24 mouse cellular contexts compared by ENCODE assay signal in the genomic region with DNA sequence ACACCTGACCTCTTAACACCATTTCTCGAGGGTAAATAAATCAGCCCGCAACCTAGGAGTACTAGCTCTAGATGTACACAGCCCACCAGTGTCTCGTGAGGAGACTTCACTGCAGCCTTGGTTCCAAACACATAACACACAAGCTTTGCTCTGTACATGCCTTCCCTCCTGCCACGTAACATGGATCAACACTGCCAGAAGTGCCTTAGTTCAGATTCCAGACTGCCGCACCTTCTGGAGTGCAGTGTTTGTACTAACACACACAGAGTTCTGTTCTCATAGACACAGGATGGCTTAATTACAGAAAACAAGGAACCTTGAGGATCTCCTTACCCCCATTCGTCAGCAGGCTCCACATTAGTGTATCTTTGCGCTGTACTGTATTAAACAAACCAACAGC. TPM values are rescaled to one million over a fixed set of nuclear protein-coding genes. Genes with fewer than 3 reads are reported as not detected.
DNase-seq lines count a peak whose midpoint lies in the region; ATAC-seq and TF ChIP-seq lines count a peak whose summit lies in the region.
"Had no signal": no experiment of that assay in that cellular context is flagged by ENCODE, and none has a peak within 500 bp of the region (broad histone marks: within the 10 kb centered on the region; RNA-seq: fewer than 3 reads in every experiment).

No protein-coding gene starts in this region.

- intact Hi-C loops in gastrocnemius, adult 2 months (cut with DNase I): no loop called here

- no peak for TF ChIP-seq RAD21 in CH12.LX (IDR thresholded peaks at IDR 0.05; ENCODE audit: low read depth, low read length)

- dilution Hi-C loops in CH12.LX (cut with MboI; ENCODE audit: extremely low pct_ligation_motif_present, extremely low pct_unique_long_range_greater_than_20kb, low sequenced_read_pairs): no loop called here

- H3K36me3 ChIP-seq in lung, postnatal 0 days (ENCODE audit: insufficient read depth, low read length): no peaks in the 10 kb centered on the region
- H3K36me3 ChIP-seq in CH12.LX (replicated peaks in 1 of 2; ENCODE audit: control insufficient read depth in 1 of 2, insufficient read depth in 1 of 2, low read length in 1 of 2): no peaks in the 10 kb centered on the region
- H3K36me3 ChIP-seq in stomach, postnatal 0 days (ENCODE audit: control insufficient read depth, insufficient read depth, low read length): no peaks in the 10 kb centered on the region
- H3K36me3 ChIP-seq: forebrain, embryonic 15.5 days; G1E had no signal

- peak; percentile 80 for ATAC-seq in lung, postnatal 0 days
- peak; percentile 76 for ATAC-seq in stomach, postnatal 0 days (ENCODE audit: low FRiP score, low TSS enrichment)
- ATAC-seq: activated CD4-positive, CD25-positive, alpha-beta regulatory T cell, adult 4 months; forebrain, embryonic 15.5 days; Patski had no signal

- 67% methylated on average over 7 of the region's 7 CpGs for WGBS in lung, postnatal 0 days
- 49% methylated on average over 7 of the region's 7 CpGs for WGBS in stomach, postnatal 0 days

- no peaks in the 10 kb centered on the region for H3K27me3 ChIP-seq in lung, postnatal 0 days (replicated peaks; ENCODE audit: insufficient read depth, low read length)
- H3K27me3 ChIP-seq in CH12.LX (replicated peaks): no peaks in the 10 kb centered on the region
- H3K27me3 ChIP-seq in stomach, postnatal 0 days (ENCODE audit: control insufficient read depth, insufficient read depth, low read length): no peaks in the 10 kb centered on the region
- H3K27me3 ChIP-seq: embryonic facial prominence, embryonic 13.5 days; embryonic facial prominence, embryonic 15.5 days; forebrain, embryonic 12.5 days; forebrain, embryonic 15.5 days; Patski had no signal

- no peak overlapping the region for H3K9ac ChIP-seq in lung, postnatal 0 days (replicated peaks; ENCODE audit: low read depth)
- H3K9ac ChIP-seq in CH12.LX (ENCODE audit: insufficient read depth, low read depth): no peak overlapping the region
- H3K9ac ChIP-seq in stomach, postnatal 0 days (ENCODE audit: low read length): no peak overlapping the region
- H3K9ac ChIP-seq: embryonic facial prominence, embryonic 13.5 days; embryonic facial prominence, embryonic 15.5 days; forebrain, embryonic 12.5 days; forebrain, embryonic 15.5 days had no signal

- no peak for TF ChIP-seq CTCF in gastrocnemius, adult 2 months (IDR thresholded peaks at IDR 0.05)
- no peak for TF ChIP-seq CTCF in lung, postnatal 0 days (IDR thresholded peaks at IDR 0.05)
- no peak for TF ChIP-seq CTCF in CH12.LX (conservative IDR thresholded peaks at IDR 0.05 in 1 of 2, IDR thresholded peaks at IDR 0.05 in 1 of 2; ENCODE audit: low read depth in 2 of 2, low read length in 2 of 2)
- no peak for TF ChIP-seq CTCF in stomach, postnatal 0 days (IDR thresholded peaks at IDR 0.05; ENCODE audit: low read depth)

- no peak for TF ChIP-seq POLR2A in CH12.LX (IDR thresholded peaks at IDR 0.05; ENCODE audit: low read depth, low read length)

- no peak overlapping the region for H3K27ac ChIP-seq in gastrocnemius, adult 2 months
- H3K27ac ChIP-seq in lung, postnatal 0 days (ENCODE audit: low read length): 0 out of 2 replicates have a peak overlapping the region, but pooled peaks have one; percentile 11
- H3K27ac ChIP-seq in CH12.LX (ENCODE audit: insufficient read depth, low read depth): no peak overlapping the region
- peak overlapping the region; percentile 24; the same call in 1 of the 2 replicates for H3K27ac ChIP-seq in stomach, postnatal 0 days (replicated peaks)
- H3K27ac ChIP-seq: embryonic facial prominence, embryonic 13.5 days; embryonic facial prominence, embryonic 15.5 days; forebrain, embryonic 10.5 days; forebrain, embryonic 12.5 days; forebrain, embryonic 15.5 days had no signal

- DNase-seq in gastrocnemius, adult 2 months: no peak
- DNase-seq in gastrocnemius, adult 18-20 months (ENCODE audit: low spot score): no peak
- DNase-seq in lung, postnatal 0 days (ENCODE audit: low spot score): peak; percentile 50
- no peak for DNase-seq in lung, postnatal 25 days (ENCODE audit: low spot score)
- DNase-seq in CH12.LX (ENCODE audit: extremely low read depth): no peak
- peak; percentile 45 for DNase-seq in stomach, postnatal 0 days (ENCODE audit: low spot score)
- DNase-seq in right cerebral cortex, postnatal 36 days (ENCODE audit: low spot score in 2 of 2): no peak
- DNase-seq: adrenal gland, adult 8-10 months; adrenal gland, postnatal 14 days; adrenal gland, postnatal 36 days; cerebellum, adult 11-12 months; cerebellum, adult 9-10 months; cerebellum, postnatal 10 days; embryo, embryonic 11 days had no signal

- TF ChIP-seq EP300 in lung, postnatal 0 days (IDR thresholded peaks at IDR 0.05): no peak
- TF ChIP-seq EP300 in CH12.LX (IDR thresholded peaks at IDR 0.05; ENCODE audit: low read length): no peak
- TF ChIP-seq EP300 in stomach, postnatal 0 days (optimal IDR thresholded peaks at IDR 0.05): no peak

- no peak overlapping the region for H3K4me2 ChIP-seq in lung, postnatal 0 days (replicated peaks; ENCODE audit: low read depth, low read length)
- H3K4me2 ChIP-seq in CH12.LX (ENCODE audit: insufficient read depth, low read depth, poor library complexity, severe bottlenecking): 0 out of 2 replicates have a peak overlapping the region, but pooled peaks have one; percentile 65
- H3K4me2 ChIP-seq in stomach, postnatal 0 days (replicated peaks; ENCODE audit: low read depth): peak overlapping the region; percentile 9; the same call in 1 of the 2 replicates
- H3K4me2 ChIP-seq: embryonic facial prominence, embryonic 13.5 days; embryonic facial prominence, embryonic 15.5 days; forebrain, embryonic 12.5 days; forebrain, embryonic 15.5 days had no signal

- H3K79me2 ChIP-seq in CH12.LX (replicated peaks; ENCODE audit: control insufficient read depth, extremely low read depth, insufficient read depth, poor library complexity, severe bottlenecking): no peaks in the 10 kb centered on the region

- peak overlapping the region; percentile 30 for H3K4me3 ChIP-seq in gastrocnemius, adult 2 months
- no peak overlapping the region for H3K4me3 ChIP-seq in lung, postnatal 0 days (ENCODE audit: low read depth, low read length)
- no peak overlapping the region for H3K4me3 ChIP-seq in CH12.LX (replicated peaks in 1 of 3; ENCODE audit: low read depth in 2 of 3, low read length in 2 of 3, poor library complexity in 1 of 3)
- no peak overlapping the region for H3K4me3 ChIP-seq in stomach, postnatal 0 days (ENCODE audit: low read depth, low read length)
- H3K4me3 ChIP-seq: embryonic facial prominence, embryonic 13.5 days; embryonic facial prominence, embryonic 15.5 days; erythroblast, embryonic 14.5 days; forebrain, embryonic 10.5 days; forebrain, embryonic 12.5 days; forebrain, embryonic 15.5 days had no signal

- in situ Hi-C loops in CH12.LX (cut with MboI; ENCODE audit: low pct_ligation_motif_present, low pct_unique_long_range_greater_than_20kb, low sequenced_read_pairs): no loop called here

- H3K9me3 ChIP-seq in lung, postnatal 0 days (ENCODE audit: low read length): no peaks in the 10 kb centered on the region
- peaks cover 3% of the 10 kb centered on the region for H3K9me3 ChIP-seq in CH12.LX (replicated peaks; ENCODE audit: low read length)
- H3K9me3 ChIP-seq in stomach, postnatal 0 days (ENCODE audit: control insufficient read depth, low read length): no peaks in the 10 kb centered on the region
- H3K9me3 ChIP-seq: embryonic facial prominence, embryonic 13.5 days; embryonic facial prominence, embryonic 15.5 days; forebrain, embryonic 12.5 days; forebrain, embryonic 15.5 days; G1E had no signal

- no peaks in the 10 kb centered on the region for H3K4me1 ChIP-seq in lung, postnatal 0 days (ENCODE audit: insufficient read depth, low read depth, low read length)
- H3K4me1 ChIP-seq in CH12.LX (ENCODE audit: control insufficient read depth in 1 of 2, insufficient read depth in 2 of 2): no peaks in the 10 kb centered on the region
- no peaks in the 10 kb centered on the region for H3K4me1 ChIP-seq in stomach, postnatal 0 days (replicated peaks; ENCODE audit: control insufficient read depth, insufficient read depth)

TF ChIP-seq in CH12.LX, 34 proteins besides CTCF, POLR2A, EP300 and RAD21:
- no peak for TF ChIP-seq UBTF (IDR thresholded peaks at IDR 0.05; ENCODE audit: low read depth, low read length)
- TF ChIP-seq SMC3 (IDR thresholded peaks at IDR 0.05; ENCODE audit: low read depth, low read length): no peak
- no peak for TF ChIP-seq ZMIZ1 (IDR thresholded peaks at IDR 0.05; ENCODE audit: low read depth, low read length)
- TF ChIP-seq JUN (IDR thresholded peaks at IDR 0.05; ENCODE audit: insufficient read depth, low read depth, low read length): no peak
- no peak for TF ChIP-seq ZC3H11A (IDR thresholded peaks at IDR 0.05; ENCODE audit: low read depth, low read length)
- no peak for TF ChIP-seq CHD2 (IDR thresholded peaks at IDR 0.05; ENCODE audit: low read length)
- TF ChIP-seq ZKSCAN1 (IDR thresholded peaks at IDR 0.05; ENCODE audit: borderline replicate concordance, low read depth, low read length): no peak

RNA-seq across cellular contexts. Expression of gene Prom1, which starts 6.1 kb away (rescaled TPM):
- total RNA-seq in gastrocnemius, adult 2 months (2021): 10 to 100 TPM in 1 of 2 experiments, 1 to 10 TPM in 1; 9.6 to 10.4 TPM
- total RNA-seq in gastrocnemius, adult 18-20 months (2021): 1 to 10 TPM; 5.9 to 8.5 TPM
- polyA plus RNA-seq in lung, postnatal 0 days (2015; fragmentation: Nextera tagmentation; extraction: Ambion mirVana): 22.8 and 22.9 TPM in 2 replicates
- 0.08 and 0.13 TPM in 2 replicates for total RNA-seq in CH12.LX (2012; rRNA removed)
- total RNA-seq in CH12.LX (2014; rRNA removed): 0.21 and 0.58 TPM in 2 replicates
- polyA plus RNA-seq in CH12.LX (2012; ENCODE audit: insufficient read length, low read depth): 0.39 TPM in 1 of 2 replicates, not detected in the other
- polyA plus RNA-seq in stomach, postnatal 0 days (2015; fragmentation: Nextera tagmentation; extraction: Ambion mirVana): 52.3 and 52.7 TPM in 2 replicates
- polyA plus RNA-seq: C2C12; erythroblast, embryonic 14.5 days; G1E had no signal

Comparison
In these comparisons a context has a peak if more than half of its experiments do, and no peak if none do; other contexts are left out.
1. DNase-seq: peak in lung, postnatal 0 days (single experiment) and stomach, postnatal 0 days (single experiment); none in gastrocnemius, adult 2 months (single experiment), gastrocnemius, adult 18-20 months (single experiment), lung, postnatal 25 days (single experiment), CH12.LX (single experiment) and right cerebral cortex, postnatal 36 days (0 of 2).
2. H3K27ac ChIP-seq: peak in lung, postnatal 0 days (single experiment) and stomach, postnatal 0 days (single experiment); none in gastrocnemius, adult 2 months (single experiment) and CH12.LX (single experiment).
3. RNA of gene Prom1, which starts 6.1 kb away (total RNA-seq): 9.6 to 10.4 TPM in gastrocnemius, adult 2 months and 5.9 to 8.5 TPM in gastrocnemius, adult 18-20 months; 0.08 to 0.58 TPM in CH12.LX; every median in the first group is over 4 times any median in the second.